Mouse (Mus musculus) lung, adult 2 months (tissue): ENCODE data around the gene Gm853.

Experiments
- CTCF ChIP-seq: fragments of 200-500 bp; IDR thresholded peaks from 2 replicates; pipeline ENCODE4 v1.5.1; 2011; ENCODE audit warnings: mild to moderate bottlenecking, low read length, control low read depth; ENCODE audit not compliant: insufficient read depth
- POLR2A ChIP-seq: fragments of 200-500 bp; IDR thresholded peaks from 2 replicates; pipeline ENCODE4 v1.6.1; 2011; ENCODE audit warnings: low read depth, mild to moderate bottlenecking, control low read depth, low read length, borderline replicate concordance; ENCODE audit errors: extremely low read depth

- TF ChIP-seq CTCF (no peak), POLR2A (no peak)
Measured at GRCm38 (mm10) chr4:130186891-130187290, 35.3 kb downstream of the Gm853 start.
